Mouse (Mus musculus): Measurements from ENCODE around the gene 4931440F15Rik. TPM values are rescaled to one million over a fixed set of nuclear protein-coding genes. Genes with fewer than 3 reads are reported as not detected.

The 4931440F15Rik gene
- total and polyA plus RNA-seq, 3 experiments = 0.16 TPM; not detected in 2

DNA sequence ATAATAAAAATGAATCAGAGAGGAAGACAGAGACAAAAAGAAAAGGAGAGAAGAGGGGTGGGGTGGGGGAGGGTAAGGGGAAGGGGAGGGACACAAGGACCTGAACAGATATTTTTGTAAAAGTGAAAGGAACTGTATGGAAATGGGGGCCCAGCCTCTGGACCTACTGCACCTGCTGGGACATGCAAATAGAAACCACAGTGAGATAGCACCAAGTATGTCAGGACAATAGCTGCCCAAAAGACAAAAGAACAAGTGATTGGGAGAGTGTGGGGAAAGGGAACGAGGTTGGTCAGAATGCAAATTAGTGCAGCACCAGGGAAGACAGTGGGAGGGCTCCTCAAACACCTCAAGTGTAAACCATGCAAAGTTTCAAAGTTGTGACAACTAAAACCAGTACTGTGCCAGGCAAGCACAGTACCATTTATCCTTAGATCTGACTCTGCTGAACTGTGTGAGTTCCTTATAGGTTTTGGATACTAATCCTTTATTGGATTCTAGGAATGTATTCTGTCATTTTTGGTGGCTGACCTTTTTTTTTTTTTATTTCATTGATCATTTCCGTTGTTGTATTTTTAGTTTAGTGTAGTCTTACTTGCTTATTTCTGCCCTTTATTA, 46.0 kb downstream of the 4931440F15Rik start:
- DNase-seq (ENCODE audit: low spot score) (no peak), ATAC-seq (ENCODE audit: extremely low read depth, insufficient number of reproducible peaks, low FRiP score, poor library complexity, severe bottlenecking) (no peak)
- Histone ChIP-seq H3K36me3 (replicated peaks) (no peaks in the 10 kb centered on the region), H3K4me1 (ENCODE audit: insufficient read depth, low read depth, low read length) (0 out of 2 replicates have a peak, but pooled peaks cover 3% of the 10 kb centered on the region), H3K4me3 (ENCODE audit: low read depth, low read length) (no peak overlapping the region), H3K27me3 (ENCODE audit: insufficient read depth, low read length) (peaks cover 13% of the 10 kb centered on the region), H3K9me3 (replicated peaks) (no peaks in the 10 kb centered on the region)
- TF ChIP-seq POLR2AphosphoS5 (IDR thresholded peaks at IDR 0.05; ENCODE audit: insufficient replicate concordance, low read depth, low read length) = no peak

GRCm38 (mm10) chr11:29778936-29779335, 46.5 kb downstream of the 4931440F15Rik start:
- DNase-seq (ENCODE audit: low spot score) (no peak), ATAC-seq (ENCODE audit: extremely low read depth, insufficient number of reproducible peaks, low FRiP score, poor library complexity, severe bottlenecking) (no peak)
- TF ChIP-seq GATA1 (IDR thresholded peaks at IDR 0.05; ENCODE audit: borderline replicate concordance, low read length) (no peak), POLR2AphosphoS5 (IDR thresholded peaks at IDR 0.05; ENCODE audit: insufficient replicate concordance, low read depth, low read length) (no peak), TAL1 (conservative IDR thresholded peaks at IDR 0.05; ENCODE audit: low read depth, low read length) (no peak), CTCF (IDR thresholded peaks at IDR 0.05; ENCODE audit: low read depth, low read length) (no peak), GATA2 (IDR thresholded peaks at IDR 0.05; ENCODE audit: borderline replicate concordance, low read depth, low read length) (no peak)
- no peak overlapping the region for H3K4me3 ChIP-seq (ENCODE audit: low read depth, low read length)
- H3K27me3 ChIP-seq (ENCODE audit: insufficient read depth, low read length) = peaks cover 17% of the 10 kb centered on the region
- no peaks in the 10 kb centered on the region for H3K36me3 ChIP-seq (replicated peaks)
- no peaks in the 10 kb centered on the region for H3K9me3 ChIP-seq (replicated peaks)
- 0 out of 2 replicates have a peak, but pooled peaks cover 3% of the 10 kb centered on the region for H3K4me1 ChIP-seq (ENCODE audit: insufficient read depth, low read depth, low read length)

GRCm38 (mm10) chr11:29777964-29778363, 47.5 kb downstream of the 4931440F15Rik start:
- Histone ChIP-seq H3K27me3 (ENCODE audit: insufficient read depth, low read length) (peaks cover 14% of the 10 kb centered on the region), H3K4me1 (ENCODE audit: insufficient read depth, low read depth, low read length) (0 out of 2 replicates have a peak, but pooled peaks cover 3% of the 10 kb centered on the region), H3K36me3 (replicated peaks) (no peaks in the 10 kb centered on the region), H3K4me3 (ENCODE audit: low read depth, low read length) (no peak overlapping the region), H3K9me3 (replicated peaks) (no peaks in the 10 kb centered on the region)
- TF ChIP-seq CTCF (IDR thresholded peaks at IDR 0.05; ENCODE audit: low read depth, low read length) (no peak), GATA2 (IDR thresholded peaks at IDR 0.05; ENCODE audit: borderline replicate concordance, low read depth, low read length) (no peak), POLR2AphosphoS5 (IDR thresholded peaks at IDR 0.05; ENCODE audit: insufficient replicate concordance, low read depth, low read length) (no peak), TAL1 (conservative IDR thresholded peaks at IDR 0.05; ENCODE audit: low read depth, low read length) (no peak), GATA1 (IDR thresholded peaks at IDR 0.05; ENCODE audit: borderline replicate concordance, low read length) (no peak)
- DNase-seq (ENCODE audit: low spot score) = no peak
- no peak for ATAC-seq (ENCODE audit: extremely low read depth, insufficient number of reproducible peaks, low FRiP score, poor library complexity, severe bottlenecking)

DNA sequence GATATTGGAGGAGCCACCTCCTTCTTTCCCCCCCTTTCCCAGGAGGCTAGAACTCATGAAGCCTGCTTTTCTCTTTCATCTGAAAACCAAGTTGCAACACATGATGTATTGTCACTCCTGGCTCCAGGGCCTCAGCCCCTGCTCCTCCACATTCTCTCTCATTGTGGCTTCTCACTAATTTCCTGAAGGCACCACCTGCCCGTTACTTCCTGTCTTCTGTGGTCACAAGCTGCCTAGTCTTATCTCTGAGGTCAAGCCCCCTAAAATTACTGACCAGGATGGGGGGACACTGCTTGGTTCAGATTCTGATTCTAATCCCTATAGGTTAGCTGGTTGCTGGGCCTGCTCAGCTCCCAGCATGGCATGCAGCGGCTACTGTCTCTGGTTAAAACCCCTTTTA, 50.7 kb downstream of the 4931440F15Rik start:
- TF ChIP-seq TAL1 (conservative IDR thresholded peaks at IDR 0.05; ENCODE audit: low read depth, low read length) = no peak
- TF ChIP-seq CTCF (IDR thresholded peaks at IDR 0.05; ENCODE audit: low read depth, low read length) = no peak
- TF ChIP-seq GATA1 (IDR thresholded peaks at IDR 0.05; ENCODE audit: borderline replicate concordance, low read length) = no peak
- TF ChIP-seq POLR2AphosphoS5 (IDR thresholded peaks at IDR 0.05; ENCODE audit: insufficient replicate concordance, low read depth, low read length) = no peak
- TF ChIP-seq GATA2 (IDR thresholded peaks at IDR 0.05; ENCODE audit: borderline replicate concordance, low read depth, low read length) = no peak
- H3K9me3 ChIP-seq (replicated peaks) = no peaks in the 10 kb centered on the region
- DNase-seq (ENCODE audit: low spot score) (no peak), ATAC-seq (ENCODE audit: extremely low read depth, insufficient number of reproducible peaks, low FRiP score, poor library complexity, severe bottlenecking) (no peak)
- H3K4me1 ChIP-seq (ENCODE audit: insufficient read depth, low read depth, low read length) = 0 out of 2 replicates have a peak, but pooled peaks cover 3% of the 10 kb centered on the region
- H3K4me3 ChIP-seq (ENCODE audit: low read depth, low read length) = no peak overlapping the region
- H3K36me3 ChIP-seq (replicated peaks) = no peaks in the 10 kb centered on the region
- peaks cover 28% of the 10 kb centered on the region for H3K27me3 ChIP-seq (ENCODE audit: insufficient read depth, low read length)

- H3K4me3 ChIP-seq (ENCODE audit: low read depth, low read length) = no peak overlapping the region
- H3K36me3 ChIP-seq (replicated peaks) = no peaks in the 10 kb centered on the region
- peaks cover 28% of the 10 kb centered on the region for H3K27me3 ChIP-seq (ENCODE audit: insufficient read depth, low read length)
- H3K9me3 ChIP-seq (replicated peaks) = no peaks in the 10 kb centered on the region
- DNase-seq (ENCODE audit: low spot score) (no peak), ATAC-seq (ENCODE audit: extremely low read depth, insufficient number of reproducible peaks, low FRiP score, poor library complexity, severe bottlenecking) (no peak)
- TF ChIP-seq TAL1 (conservative IDR thresholded peaks at IDR 0.05; ENCODE audit: low read depth, low read length) (no peak), POLR2AphosphoS5 (IDR thresholded peaks at IDR 0.05; ENCODE audit: insufficient replicate concordance, low read depth, low read length) (no peak), GATA2 (IDR thresholded peaks at IDR 0.05; ENCODE audit: borderline replicate concordance, low read depth, low read length) (no peak), CTCF (IDR thresholded peaks at IDR 0.05; ENCODE audit: low read depth, low read length) (no peak), GATA1 (IDR thresholded peaks at IDR 0.05; ENCODE audit: borderline replicate concordance, low read length) (no peak)
- H3K4me1 ChIP-seq (ENCODE audit: insufficient read depth, low read depth, low read length) = peaks cover 2% of the 10 kb centered on the region; the same call in 1 of the 2 replicates
Measured at GRCm38 (mm10) chr11:29774296-29774695, 51.2 kb downstream of the 4931440F15Rik start.

Other genes starting within 250 kb of the 4931440F15Rik start
- gene Rtn4, start 132.7 kb downstream of the 4931440F15Rik start, total RNA-seq (2014; fragmentation: Nextera tagmentation) = 65.0 and 65.3 TPM in 2 replicates
- gene Rtn4, start 132.7 kb downstream of the 4931440F15Rik start, total RNA-seq (2017) = 67.9 and 68.9 TPM in 2 replicates
- gene Rtn4, start 132.7 kb downstream of the 4931440F15Rik start, polyA plus RNA-seq (2012) = 83.0 and 102 TPM in 2 replicates
- not detected in 2 replicates for gene Eml6, start 200.4 kb upstream of the 4931440F15Rik start, total RNA-seq (2014; fragmentation: Nextera tagmentation)
- gene Eml6, start 200.4 kb upstream of the 4931440F15Rik start, total RNA-seq (2017) = 0.12 and 0.22 TPM in 2 replicates
- under 0.01 TPM in 1 of 2 replicates, not detected in the other for gene Eml6, start 200.4 kb upstream of the 4931440F15Rik start, polyA plus RNA-seq (2012)